Mouse (Mus musculus) inflammation-experienced regulatory T-cells, adult 6 months (primary cell): ENCODE measurements around the gene 4930432M17Rik. TPM values are rescaled to one million over a fixed set of nuclear protein-coding genes. Genes with fewer than 3 reads are reported as not detected.

Experiments used
- ATAC-seq: one replicate; pipeline ENCODE4 v1.8.0; 2017
- polyA plus RNA-seq, 3 experiments: library from polyadenylated mRNA; unstranded; fragments of 100-300 nt; shearing (Covaris generic); gene quantifications; one replicate each; pipeline ENCODE4 v1.2.1; 2017

4930432M17Rik gene
- polyA plus RNA-seq, 3 experiments from 2014 or later, result not detected

- ATAC-seq, result no peak
These were observed 41.7 kb downstream of the 4930432M17Rik start for GRCm38 (mm10) chr3:121712222-121712621.

DNA sequence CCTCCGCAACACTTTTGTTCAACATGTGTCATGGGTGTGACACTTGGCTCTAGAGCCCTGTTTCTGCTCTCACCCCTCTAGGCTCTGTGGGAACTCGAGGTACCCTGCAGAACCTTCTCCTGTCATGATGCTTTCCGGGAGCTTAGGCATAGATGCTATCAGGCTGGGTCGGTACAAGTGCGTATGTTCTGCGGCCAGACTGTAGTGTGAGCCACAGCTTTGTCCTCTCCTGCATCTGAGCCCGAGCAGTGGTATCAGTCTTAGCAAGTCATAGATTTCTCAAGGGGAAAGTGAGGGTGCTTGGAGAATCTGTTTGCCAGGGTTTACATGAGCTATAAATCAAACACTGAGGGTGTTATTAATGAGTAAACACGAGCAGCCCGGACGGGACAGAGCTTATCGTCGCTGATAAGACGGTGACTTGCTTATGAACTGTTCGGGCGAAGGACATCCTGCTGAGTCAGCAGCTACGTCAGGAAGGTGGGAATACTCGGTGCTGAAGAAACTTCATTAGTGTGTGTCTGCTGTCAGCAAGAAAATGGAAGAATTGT is 42.7 kb downstream of the 4930432M17Rik start:
- no peak for ATAC-seq

GRCm38 (mm10) chr3:121713816-121714215 is 43.3 kb downstream of the 4930432M17Rik start:
- ATAC-seq, result no peak

DNA sequence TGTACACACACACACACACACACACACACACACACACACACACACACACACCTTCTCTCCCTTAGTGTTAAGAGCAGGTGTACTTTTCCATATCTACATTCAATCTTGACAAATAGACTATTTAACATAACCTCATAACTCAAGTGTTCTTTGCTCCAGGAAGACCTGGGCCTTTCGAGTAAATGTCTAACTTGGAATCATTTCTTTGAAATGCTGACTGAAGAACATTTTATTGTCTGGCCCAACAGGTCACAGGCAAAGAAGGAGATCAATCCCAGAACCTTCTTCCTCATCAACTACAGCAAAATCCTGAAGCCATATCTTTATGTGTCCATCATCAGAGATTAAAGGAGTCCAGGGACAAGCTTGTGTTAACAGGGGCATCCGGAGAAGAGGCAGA is 43.9 kb downstream of the 4930432M17Rik start:
- no peak for ATAC-seq

DNA sequence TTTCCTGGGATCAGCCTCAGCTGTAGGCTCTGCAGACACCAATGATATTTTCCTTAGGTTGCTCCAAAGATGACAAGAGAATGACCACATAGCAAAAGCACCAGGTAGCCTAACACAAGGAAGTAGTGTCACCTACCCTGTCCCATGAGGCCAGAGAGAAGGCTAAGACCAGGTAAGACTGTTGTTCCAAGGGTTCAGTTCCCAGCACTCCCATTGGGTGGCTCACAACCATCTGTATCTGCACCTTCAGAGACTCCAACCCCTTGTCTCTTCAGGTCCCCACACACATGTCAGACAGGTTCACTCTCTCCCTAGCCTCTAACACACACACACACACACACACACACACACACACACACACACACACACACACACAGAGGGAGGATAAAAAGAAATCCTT is 44.8 kb downstream of the 4930432M17Rik start:
- ATAC-seq, result no peak

GRCm38 (mm10) chr3:121715741-121716459 is 45.3 kb downstream of the 4930432M17Rik start:
- ATAC-seq, result no peak

- ATAC-seq, result no peak
These were observed 45.9 kb downstream of the 4930432M17Rik start for GRCm38 (mm10) chr3:121716480-121716879.

- no peak for ATAC-seq
These were observed 48.1 kb downstream of the 4930432M17Rik start for GRCm38 (mm10) chr3:121718679-121719078.

GRCm38 (mm10) chr3:121719701-121720100 is 49.1 kb downstream of the 4930432M17Rik start:
- no peak for ATAC-seq

DNA sequence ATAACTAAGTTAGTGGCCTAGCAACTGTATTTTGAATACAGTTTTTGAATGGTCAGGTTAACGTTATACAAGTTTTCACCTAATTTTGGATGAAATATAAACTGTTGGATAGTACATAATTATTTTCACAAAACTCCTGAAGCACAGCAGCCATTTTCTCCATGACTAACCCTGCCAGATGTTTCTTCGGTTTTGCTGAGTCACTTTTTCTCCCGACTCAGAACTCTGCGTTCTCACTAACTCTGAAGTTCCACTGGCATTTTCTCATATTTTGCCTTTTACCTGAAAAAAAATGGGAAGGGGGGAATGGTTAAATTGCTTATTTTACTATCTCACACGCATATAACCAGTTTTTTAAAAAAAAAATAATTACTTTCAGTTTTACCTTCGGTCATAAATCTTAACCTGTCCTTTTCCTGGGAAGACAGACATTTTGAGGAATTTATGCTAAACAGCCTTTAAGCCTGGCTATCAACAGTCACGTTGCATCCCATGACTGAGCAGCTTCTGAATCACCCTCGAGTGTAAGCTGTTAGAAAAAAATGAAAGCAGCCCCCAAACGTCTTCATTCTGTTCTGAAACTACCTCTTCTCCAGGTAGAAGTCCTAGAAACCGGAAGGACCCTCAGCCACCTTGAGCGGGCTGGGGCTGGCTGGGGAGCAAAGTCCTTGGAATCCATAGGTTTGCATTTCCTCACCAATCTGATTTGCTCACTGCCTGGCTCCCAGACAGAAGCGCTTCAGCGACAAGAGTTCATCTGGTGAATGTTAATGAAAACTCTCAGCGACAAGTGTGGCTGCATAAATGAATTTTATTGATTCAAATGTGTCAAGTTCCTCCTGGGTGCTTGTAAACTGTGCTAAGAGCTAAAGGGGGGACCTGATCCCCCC is 50.5 kb downstream of the 4930432M17Rik start:
- ATAC-seq, result no peak

DNA sequence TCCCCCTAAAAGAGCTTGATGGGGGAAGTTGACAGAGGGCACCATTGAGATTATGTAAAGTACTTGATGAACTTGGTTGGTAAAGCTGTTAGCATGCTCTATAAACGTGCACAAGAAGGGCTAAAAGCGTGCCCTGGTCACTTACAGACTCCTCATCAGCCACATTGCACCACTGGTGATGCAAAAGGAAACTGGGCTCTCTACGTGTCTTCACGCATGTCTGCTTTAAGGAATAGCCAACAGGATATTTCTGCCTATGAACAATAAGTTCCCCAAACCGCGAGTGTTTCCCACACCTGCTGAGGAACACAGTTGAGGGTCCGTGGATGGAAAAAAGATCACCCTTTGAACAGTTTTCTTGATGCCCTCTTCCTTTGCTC is 51.1 kb downstream of the 4930432M17Rik start:
- ATAC-seq, result no peak

DNA sequence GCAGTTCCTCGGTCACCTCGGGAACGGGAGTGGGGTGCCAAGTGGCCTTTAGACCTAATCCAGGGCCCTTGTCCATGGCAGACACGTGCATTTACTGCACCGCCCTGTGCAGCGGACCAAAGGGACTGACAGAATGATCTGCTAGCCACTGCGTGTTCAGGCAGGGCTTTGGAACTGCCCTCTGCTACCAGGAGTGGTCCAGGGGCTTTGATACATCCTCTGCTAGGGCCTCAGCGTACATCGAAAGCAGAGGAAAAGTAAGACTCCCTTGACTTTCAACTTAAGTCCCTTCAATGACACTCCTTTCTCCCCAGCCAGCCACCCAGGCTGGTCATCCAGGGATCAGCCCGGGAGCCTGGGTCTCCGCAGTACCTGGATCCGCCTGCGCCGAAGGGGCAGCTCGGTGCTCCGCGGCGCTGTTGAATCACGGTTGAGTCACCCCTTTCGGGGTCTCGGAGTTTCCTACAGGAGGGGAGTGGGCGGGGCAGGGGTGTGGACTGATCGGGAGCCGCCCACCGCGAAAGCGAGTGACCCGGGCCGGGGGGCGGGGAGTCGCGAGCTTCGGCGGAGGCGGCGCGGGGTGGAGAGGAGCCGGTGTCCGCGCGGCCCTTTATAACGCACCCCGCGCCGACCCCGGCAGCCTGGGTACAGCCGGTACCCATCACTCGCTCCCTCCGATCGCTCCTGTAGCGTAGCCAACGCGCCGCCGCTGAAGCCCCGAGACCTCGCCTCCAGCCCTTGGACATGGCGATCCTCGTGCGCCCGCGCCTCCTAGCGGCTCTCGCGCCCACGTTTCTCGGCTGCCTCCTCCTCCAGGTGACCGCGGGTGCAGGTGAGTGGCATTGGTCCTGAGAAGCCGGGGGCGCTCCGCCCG is 52.6 kb downstream of the 4930432M17Rik start, which contains the start of gene F3:
Gene F3 (plus strand): TSS at position 567 of the 874 bp plus-strand sequence.
- no peak for ATAC-seq

DNA sequence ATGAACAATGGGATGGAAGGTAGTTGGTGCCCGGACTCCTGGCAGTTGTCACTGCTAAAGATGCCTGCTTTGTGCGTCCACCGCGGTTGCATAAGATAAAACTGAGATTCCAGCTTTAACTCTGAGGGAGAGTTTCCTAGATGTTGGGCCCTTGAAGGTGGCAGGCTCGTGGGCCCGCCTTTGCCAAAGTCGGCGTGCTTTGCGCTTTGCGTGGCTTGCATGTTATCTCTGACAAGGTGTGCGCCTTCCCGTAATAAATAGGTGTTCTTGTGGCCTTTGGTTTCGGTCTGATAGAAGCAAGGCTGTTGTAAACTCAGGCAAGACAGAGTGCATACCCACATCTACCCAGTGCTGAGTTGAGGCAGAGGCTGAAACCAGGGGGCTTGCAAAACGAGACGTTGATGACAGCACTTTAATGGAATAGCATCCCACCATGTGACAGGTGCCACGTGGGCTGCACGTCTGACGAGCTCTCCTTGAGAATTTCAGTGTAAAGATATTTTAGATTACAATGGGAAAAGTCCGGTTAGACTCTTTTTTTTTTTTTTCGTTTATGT is 53.5 kb downstream of the 4930432M17Rik start:
- ATAC-seq, result no peak

- ATAC-seq, result no peak
These were observed 54.0 kb downstream of the 4930432M17Rik start for GRCm38 (mm10) chr3:121724553-121724952.

GRCm38 (mm10) chr3:121725651-121726050 is 55.1 kb downstream of the 4930432M17Rik start:
- ATAC-seq, result no peak

GRCm38 (mm10) chr3:121729678-121730077 is 59.1 kb downstream of the 4930432M17Rik start:
- no peak for ATAC-seq

Other genes starting within 250 kb of the 4930432M17Rik start
- gene Cnn3, start 244.3 kb upstream of the 4930432M17Rik start, polyA plus RNA-seq, result 1 to 10 TPM; 1.4 to 2.3 (median 2.1) TPM
- gene Slc44a3, start 138.4 kb upstream of the 4930432M17Rik start, polyA plus RNA-seq, result not detected
- under 1 TPM in 1 of 3 experiments, not detected in 2; 0.43 TPM for gene F3, start 52.8 kb downstream of the 4930432M17Rik start, polyA plus RNA-seq
- 10 to 100 TPM in 2 of 3 experiments, 1 to 10 TPM in 1; 9.1 to 16.0 (median 11.7) TPM for gene Abcd3, start 144.5 kb downstream of the 4930432M17Rik start, polyA plus RNA-seq